Mouse (Mus musculus): ENCODE results near the gene Tff1.

Tff1 gene

GRCm38 (mm10) chr17:31165127-31165526, at the start of gene Tff1:
Gene Tff1, minus strand, starts transcription at chr17:31165277.
- no peak for DNase-seq

- no peak for DNase-seq
Measured at GRCm38 (mm10) chr17:31211881-31212280, 46.8 kb upstream of the Tff1 start.

- DNase-seq: no peak
Measured at GRCm38 (mm10) chr17:31210299-31210698, 45.2 kb upstream of the Tff1 start.

GRCm38 (mm10) chr17:31209376-31209930, 44.4 kb upstream of the Tff1 start:
- DNase-seq: no peak

- no peak for DNase-seq
Measured at GRCm38 (mm10) chr17:31208654-31209053, 43.6 kb upstream of the Tff1 start.

- DNase-seq: no peak
Measured at GRCm38 (mm10) chr17:31207771-31208334, 42.8 kb upstream of the Tff1 start, which contains the start of gene Ubash3a. Gene Ubash3a, plus strand, starts transcription at chr17:31207873.

GRCm38 (mm10) chr17:31198877-31199276, 33.8 kb upstream of the Tff1 start, which contains the start of gene Tmprss3:
Gene Tmprss3, minus strand, starts transcription at chr17:31198977.
- DNase-seq: no peak

GRCm38 (mm10) chr17:31196283-31196682, 31.2 kb upstream of the Tff1 start:
- no peak for DNase-seq

- DNase-seq: no peak
Measured at GRCm38 (mm10) chr17:31195207-31195606, 30.1 kb upstream of the Tff1 start.

- no peak for DNase-seq
Measured at GRCm38 (mm10) chr17:31193360-31193759, 28.3 kb upstream of the Tff1 start.

GRCm38 (mm10) chr17:31192663-31193062, 27.6 kb upstream of the Tff1 start:
- no peak for DNase-seq

GRCm38 (mm10) chr17:31191825-31192224, 26.7 kb upstream of the Tff1 start:
- DNase-seq: no peak

GRCm38 (mm10) chr17:31187370-31187769, 22.3 kb upstream of the Tff1 start:
- DNase-seq: peak; percentile 80

GRCm38 (mm10) chr17:31184269-31184990, 19.4 kb upstream of the Tff1 start:
- DNase-seq: no peak

- DNase-seq: peak; percentile 35
Measured at GRCm38 (mm10) chr17:31183180-31183974, 18.3 kb upstream of the Tff1 start.

GRCm38 (mm10) chr17:31181490-31181889, 16.4 kb upstream of the Tff1 start:
- DNase-seq: no peak

- DNase-seq: no peak
Measured at GRCm38 (mm10) chr17:31176321-31176720, 11.2 kb upstream of the Tff1 start.

- no peak for DNase-seq
Measured at GRCm38 (mm10) chr17:31169796-31170195, 4.7 kb upstream of the Tff1 start.

GRCm38 (mm10) chr17:31163821-31164220, 1.3 kb downstream of the Tff1 start:
- DNase-seq: no peak

GRCm38 (mm10) chr17:31162607-31163006, 2.5 kb downstream of the Tff1 start:
- DNase-seq: no peak

GRCm38 (mm10) chr17:31160291-31160690, 4.8 kb downstream of the Tff1 start:
- DNase-seq: no peak

GRCm38 (mm10) chr17:31157921-31158320, 7.2 kb downstream of the Tff1 start:
- no peak for DNase-seq

GRCm38 (mm10) chr17:31153785-31154184, 11.3 kb downstream of the Tff1 start:
- DNase-seq: no peak

Data from cerebellum, adult 11 months (tissue).